Mouse (Mus musculus) MEL-GATA-1-ER (cell line): Measurements from ENCODE around the gene Galnt15.
"Not testable (repeated sequence)": the region's sequence is repeated elsewhere in the genome, so short reads cannot be mapped to it uniquely, and the experiment has no call there.

Source experiments
- DNase-seq: peaks from one replicate; pipeline ENCODE4 v3.0.0-alpha.2; 2012; ENCODE audit warnings: low read depth; ENCODE audit errors: extremely low read depth

The Galnt15 gene

GRCm38 (mm10) chr14:32087584-32088248 lies 58.9 kb downstream of the Galnt15 start:
- DNase-seq, result not testable (repeated sequence)

- no peak for DNase-seq
These were observed 62.3 kb downstream of the Galnt15 start for GRCm38 (mm10) chr14:32091124-32091523.

- no peak for DNase-seq
These were observed 62.9 kb downstream of the Galnt15 start for GRCm38 (mm10) chr14:32091704-32092103.

GRCm38 (mm10) chr14:32093018-32093417 lies 64.2 kb downstream of the Galnt15 start:
- DNase-seq, result no peak

- no peak for DNase-seq
These were observed 64.8 kb downstream of the Galnt15 start for GRCm38 (mm10) chr14:32093500-32094117.

GRCm38 (mm10) chr14:32095646-32096045 lies 66.9 kb downstream of the Galnt15 start:
- DNase-seq, result no peak

GRCm38 (mm10) chr14:32096740-32097139 lies 68.0 kb downstream of the Galnt15 start:
- DNase-seq, result no peak

GRCm38 (mm10) chr14:32097691-32098090 lies 68.9 kb downstream of the Galnt15 start:
- no peak for DNase-seq

- no peak for DNase-seq
These were observed 70.2 kb downstream of the Galnt15 start for GRCm38 (mm10) chr14:32098951-32099350.

- DNase-seq, result no peak
These were observed 74.8 kb downstream of the Galnt15 start for GRCm38 (mm10) chr14:32103556-32103955.

- DNase-seq, result no peak
These were observed 76.9 kb downstream of the Galnt15 start for GRCm38 (mm10) chr14:32105663-32106062.

GRCm38 (mm10) chr14:32106911-32107310 lies 78.1 kb downstream of the Galnt15 start:
- DNase-seq, result no peak
